Mouse (Mus musculus) neural tube, embryonic 14.5 days (tissue): ENCODE results near the gene Map6d1. TPM values are rescaled to one million over a fixed set of nuclear protein-coding genes. Genes with fewer than 3 reads are reported as not detected.

ENCODE experiments used
- ATAC-seq: fragments of 200-750 bp; cut with Nextera tagmentation; 2 replicates; pipeline ENCODE4 v1.8.0; 2017; ENCODE audit warnings: low read depth, mild to moderate bottlenecking, moderate TSS enrichment, moderate library complexity
- H3K27ac ChIP-seq: fragments of 300-500 bp; sonication (generic); 2 replicates; pipeline ENCODE4 v1.5.1; 2014; ENCODE audit warnings: low read depth, mild to moderate bottlenecking, control low read depth, low read length, moderate library complexity, mixed read lengths
- H3K27me3 ChIP-seq: fragments of 300-500 bp; sonication (generic); 2 replicates; pipeline ENCODE4 v1.6.1; 2014; ENCODE audit warnings: low read length; ENCODE audit not compliant: control insufficient read depth, insufficient read depth
- H3K36me3 ChIP-seq: fragments of 300-500 bp; sonication (generic); 2 replicates; pipeline ENCODE4 v1.6.1; 2014; ENCODE audit warnings: low read length, mixed read lengths; ENCODE audit not compliant: control insufficient read depth, insufficient read depth
- H3K4me1 ChIP-seq: fragments of 300-500 bp; sonication (generic); 2 replicates; pipeline ENCODE4 v1.6.1; 2014; ENCODE audit warnings: low read length; ENCODE audit not compliant: control insufficient read depth, insufficient read depth
- H3K4me2 ChIP-seq: fragments of 300-500 bp; sonication (generic); 2 replicates; pipeline ENCODE4 v1.6.1; 2014; ENCODE audit warnings: mild to moderate bottlenecking, low read depth, low read length, control low read depth
- H3K4me3 ChIP-seq: fragments of 300-500 bp; sonication (generic); 2 replicates; pipeline ENCODE4 v1.5.1; 2014; ENCODE audit warnings: low read depth, low read length, control low read depth, mixed read lengths
- H3K9ac ChIP-seq: fragments of 300-500 bp; sonication (generic); replicated peaks from 2 replicates; pipeline ENCODE4 v1.6.1; 2014; ENCODE audit warnings: low read depth, mild to moderate bottlenecking, control low read depth, low read length, mixed read lengths
- H3K9me3 ChIP-seq: fragments of 300-500 bp; sonication (generic); 2 replicates; pipeline ENCODE4 v1.6.1; 2016; ENCODE audit warnings: low read length; ENCODE audit not compliant: control insufficient read depth
- WGBS: fragments of 180-500 bp; shearing (Covaris S2); extraction: QIAGEN DNeasy Blood & Tissue Kit; methylation state at CpG from one replicate; pipeline ENCODE4 v1.1.7; 2014; 5-methylcytosine and 5-hydroxymethylcytosine counted together
- polyA plus RNA-seq: library from polyadenylated mRNA; unstranded; fragments of >200 nt; fragmentation: Nextera tagmentation; extraction: Ambion mirVana; gene quantifications from 2 replicates; pipeline ENCODE4 v1.2.1, GENCODE M21; 2014

Gene Map6d1
- polyA plus RNA-seq, 1 experiment from 2014 or later, result 9.1 TPM

- 96% methylated on average over 5 of the region's 5 CpGs for WGBS
- no peaks in the 10 kb centered on the region for H3K27me3 ChIP-seq
- no peak overlapping the region for H3K4me2 ChIP-seq
- H3K4me1 ChIP-seq, result no peaks in the 10 kb centered on the region
- no peak for ATAC-seq
- no peak overlapping the region for H3K4me3 ChIP-seq
- peaks cover 25% of the 10 kb centered on the region for H3K36me3 ChIP-seq
- no peak overlapping the region for H3K9ac ChIP-seq
- H3K9me3 ChIP-seq, result no peaks in the 10 kb centered on the region
- no peak overlapping the region for H3K27ac ChIP-seq
Measured at GRCm38 (mm10) chr16:20196962-20197361, 44.2 kb downstream of the Map6d1 start.

GRCm38 (mm10) chr16:20195546-20195945 lies 45.6 kb downstream of the Map6d1 start:
- no peak overlapping the region for H3K4me2 ChIP-seq
- no peak overlapping the region for H3K9ac ChIP-seq
- H3K27ac ChIP-seq, result no peak overlapping the region
- ATAC-seq, result no peak
- no peak overlapping the region for H3K4me3 ChIP-seq
- H3K36me3 ChIP-seq, result peaks cover 32% of the 10 kb centered on the region
- no peaks in the 10 kb centered on the region for H3K4me1 ChIP-seq
- WGBS, result 92% methylated on average over 3 of the region's 3 CpGs
- H3K9me3 ChIP-seq, result no peaks in the 10 kb centered on the region
- H3K27me3 ChIP-seq, result no peaks in the 10 kb centered on the region

- Histone ChIP-seq H3K4me2 (no peak overlapping the region), H3K36me3 (peaks cover 48% of the 10 kb centered on the region), H3K4me3 (no peak overlapping the region), H3K27me3 (no peaks in the 10 kb centered on the region), H3K9ac (no peak overlapping the region), H3K27ac (no peak overlapping the region), H3K4me1 (no peaks in the 10 kb centered on the region), H3K9me3 (no peaks in the 10 kb centered on the region)
- no peak for ATAC-seq
Measured at GRCm38 (mm10) chr16:20192043-20192442, 49.1 kb downstream of the Map6d1 start.

- Histone ChIP-seq H3K27me3 (no peaks in the 10 kb centered on the region), H3K4me3 (no peak overlapping the region), H3K4me1 (no peaks in the 10 kb centered on the region), H3K27ac (no peak overlapping the region), H3K36me3 (peaks cover 51% of the 10 kb centered on the region), H3K9me3 (no peaks in the 10 kb centered on the region), H3K9ac (no peak overlapping the region), H3K4me2 (no peak overlapping the region)
- no peak for ATAC-seq
- WGBS, result 87% methylated on average over 3 of the region's 3 CpGs
Measured at GRCm38 (mm10) chr16:20191161-20191882, 49.8 kb downstream of the Map6d1 start.

- Histone ChIP-seq H3K4me3 (no peak overlapping the region), H3K4me2 (no peak overlapping the region), H3K9me3 (no peaks in the 10 kb centered on the region)
Measured at GRCm38 (mm10) chr16:20185368-20185767, 55.8 kb downstream of the Map6d1 start.

More at GRCm38 (mm10) chr16:20185368-20185767, 55.8 kb downstream of the Map6d1 start:
- Histone ChIP-seq H3K9ac (no peak overlapping the region), H3K36me3 (peaks cover 33% of the 10 kb centered on the region), H3K27ac (no peak overlapping the region), H3K27me3 (no peaks in the 10 kb centered on the region), H3K4me1 (no peaks in the 10 kb centered on the region)
- ATAC-seq, result no peak
- WGBS, result 69% methylated on average over 2 of the region's 2 CpGs

Other genes starting within 250 kb of the Map6d1 start
- 57.9 and 59.4 TPM in 2 replicates for gene Klhl24, start 143.8 kb downstream of the Map6d1 start, polyA plus RNA-seq
- gene Yeats2, start 100.3 kb downstream of the Map6d1 start, polyA plus RNA-seq, result 25.7 and 31.5 TPM in 2 replicates
- 79.1 and 79.2 TPM in 2 replicates for gene Parl, start 61.0 kb upstream of the Map6d1 start, polyA plus RNA-seq
- gene Cyp2ab1, start 84.0 kb upstream of the Map6d1 start, polyA plus RNA-seq, result not detected in 2 replicates
- gene Abcc5, start 185.0 kb upstream of the Map6d1 start, polyA plus RNA-seq, result 149 and 173 TPM in 2 replicates